Mouse (Mus musculus) MEL (cell line): Measurements from ENCODE around the gene Padi4. TPM values are rescaled to one million over a fixed set of nuclear protein-coding genes. Genes with fewer than 3 reads are reported as not detected.
A peak's percentile ranks its signal among the peaks of the same experiment; 100 is the strongest.

Experiments used
- DNase-seq: peaks from one replicate; pipeline ENCODE4 v3.0.0; 2011; ENCODE audit warnings: low read depth, low spot score
- H3K27ac ChIP-seq: 2 replicates; pipeline ENCODE4 v1.5.1; 2012; ENCODE audit warnings: low read depth, mild to moderate bottlenecking, control low read depth, low read length, moderate library complexity; ENCODE audit not compliant: control insufficient read depth
- H3K27me3 ChIP-seq, 2 experiments: fragments of 150-350 bp in 1 of 2; sonication (generic) in 1 of 2; 2 replicates each; pipeline ENCODE4 v1.6.1; 2012; ENCODE audit warnings: low read length in 2 of 2, mild to moderate bottlenecking in 2 of 2, improper control_type of control experiment in 1 of 2, moderate library complexity in 1 of 2; ENCODE audit not compliant: insufficient read depth in 2 of 2, control insufficient read depth in 1 of 2
- H3K36me3 ChIP-seq, 2 experiments: 2 replicates each; pipeline ENCODE4 v1.6.1; 2012 to 2014; ENCODE audit warnings: low read length in 2 of 2, improper control_type of control experiment in 1 of 2, inconsistent platforms in 1 of 2, mild to moderate bottlenecking in 1 of 2; ENCODE audit not compliant: insufficient read depth in 2 of 2, control insufficient read depth in 1 of 2
- H3K4me1 ChIP-seq, 2 experiments: fragments of 150-350 bp in 1 of 2; sonication (generic) in 1 of 2; 2 replicates each; pipeline ENCODE4 v1.6.1; 2012; ENCODE audit warnings: low read length in 2 of 2, improper control_type of control experiment in 1 of 2, mild to moderate bottlenecking in 1 of 2; ENCODE audit not compliant: insufficient read depth in 2 of 2, control insufficient read depth in 1 of 2
- H3K4me3 ChIP-seq, 2 experiments: fragments of 150-350 bp in 1 of 2; sonication (generic) in 1 of 2; 2 replicates each; pipeline ENCODE4 v1.5.1; 2012; ENCODE audit warnings: low read depth in 2 of 2, low read length in 2 of 2, mild to moderate bottlenecking in 2 of 2, moderate library complexity in 2 of 2, control low read depth in 1 of 2, improper control_type of control experiment in 1 of 2; ENCODE audit not compliant: control insufficient read depth in 1 of 2, insufficient read depth in 1 of 2
- H3K79me2 ChIP-seq: 2 replicates; pipeline ENCODE4 v1.6.1; 2012; ENCODE audit warnings: mild to moderate bottlenecking, low read length, moderate library complexity; ENCODE audit not compliant: control insufficient read depth, poor library complexity, insufficient read depth
- H3K9ac ChIP-seq: 2 replicates; pipeline ENCODE4 v1.6.1; 2012; ENCODE audit warnings: low read depth, mild to moderate bottlenecking, control low read depth, low read length, moderate library complexity; ENCODE audit not compliant: control insufficient read depth, poor library complexity, severe bottlenecking
- H3K9me3 ChIP-seq: fragments of 150-350 bp; sonication (generic); replicated peaks from 2 replicates; pipeline ENCODE4 v1.6.1; 2012; ENCODE audit warnings: mild to moderate bottlenecking, low read length, improper control_type of control experiment, moderate library complexity; ENCODE audit not compliant: insufficient read depth
- BHLHE40 ChIP-seq: IDR thresholded peaks from 2 replicates; pipeline ENCODE4 v1.6.1; 2012; ENCODE audit warnings: low read depth, mild to moderate bottlenecking, inconsistent platforms, low read length, improper control_type of control experiment, borderline replicate concordance
- CHD1 ChIP-seq: IDR thresholded peaks from 2 replicates; pipeline ENCODE4 v1.6.1; 2012; ENCODE audit warnings: low read depth, mild to moderate bottlenecking, inconsistent platforms, low read length, improper control_type of control experiment
- E2F4 ChIP-seq: IDR thresholded peaks from 2 replicates; pipeline ENCODE4 v1.6.1; 2011; ENCODE audit warnings: low read depth, low read length, improper control_type of control experiment, borderline replicate concordance
- EP300 ChIP-seq, 2 experiments: IDR thresholded peaks; 2 replicates each; pipeline ENCODE4 v1.6.1; 2011; ENCODE audit warnings: improper control_type of control experiment in 2 of 2, low read length in 2 of 2, low read depth in 1 of 2, mild to moderate bottlenecking in 1 of 2
- ETS1 ChIP-seq: IDR thresholded peaks from 2 replicates; pipeline ENCODE4 v1.6.1; 2012; ENCODE audit warnings: low read depth, mild to moderate bottlenecking, inconsistent platforms, low read length, improper control_type of control experiment, moderate library complexity
- GABPA ChIP-seq: IDR thresholded peaks from 2 replicates; pipeline ENCODE4 v1.6.1; 2012; ENCODE audit warnings: low read depth, mild to moderate bottlenecking, inconsistent platforms, low read length, improper control_type of control experiment, moderate library complexity
- GATA1 ChIP-seq: IDR thresholded peaks from 2 replicates; pipeline ENCODE4 v1.6.1; 2011; ENCODE audit warnings: low read depth, low read length, improper control_type of control experiment
- HCFC1 ChIP-seq: IDR thresholded peaks from 2 replicates; pipeline ENCODE4 v1.6.1; 2012; ENCODE audit warnings: low read depth, mild to moderate bottlenecking, inconsistent platforms, low read length, improper control_type of control experiment, moderate library complexity
- KAT2A ChIP-seq: conservative IDR thresholded peaks from 2 replicates; pipeline ENCODE4 v1.6.1; 2012; ENCODE audit warnings: low read depth, low read length, improper control_type of control experiment, inconsistent platforms
- MAFK ChIP-seq: IDR thresholded peaks from 2 replicates; pipeline ENCODE4 v1.6.1; 2011; ENCODE audit warnings: low read depth, mild to moderate bottlenecking, low read length, improper control_type of control experiment, borderline replicate concordance
- MAX ChIP-seq: IDR thresholded peaks from 2 replicates; pipeline ENCODE4 v1.6.1; 2011; ENCODE audit warnings: low read length, improper control_type of control experiment
- MAZ ChIP-seq: IDR thresholded peaks from 2 replicates; pipeline ENCODE4 v1.6.1; 2012; ENCODE audit warnings: low read depth, mild to moderate bottlenecking, inconsistent platforms, low read length, improper control_type of control experiment
- MXI1 ChIP-seq: IDR thresholded peaks from 2 replicates; pipeline ENCODE4 v1.6.1; 2011; ENCODE audit warnings: mild to moderate bottlenecking, low read depth, low read length, improper control_type of control experiment
- MYB ChIP-seq: IDR thresholded peaks from 2 replicates; pipeline ENCODE4 v1.6.1; 2011; ENCODE audit warnings: mild to moderate bottlenecking, low read depth, low read length, improper control_type of control experiment
- MYC ChIP-seq: IDR thresholded peaks from 2 replicates; pipeline ENCODE4 v1.6.1; 2011; ENCODE audit warnings: low read depth, mild to moderate bottlenecking, low read length, improper control_type of control experiment, moderate library complexity
- NELFE ChIP-seq: IDR thresholded peaks from 2 replicates; pipeline ENCODE4 v1.6.1; 2011; ENCODE audit warnings: low read depth, low read length, improper control_type of control experiment
- NRF1 ChIP-seq: IDR thresholded peaks from 2 replicates; pipeline ENCODE4 v1.6.1; 2014; ENCODE audit warnings: low read depth, mild to moderate bottlenecking, inconsistent platforms, low read length, improper control_type of control experiment, moderate library complexity; ENCODE audit not compliant: poor library complexity, insufficient read depth, severe bottlenecking
- POLR2A ChIP-seq, 2 experiments: IDR thresholded peaks; 2 replicates each; pipeline ENCODE4 v1.6.1; 2011 to 2012; ENCODE audit warnings: low read length in 2 of 2, mild to moderate bottlenecking in 2 of 2, control low read depth in 1 of 2, improper control_type of control experiment in 1 of 2, low read depth in 1 of 2, moderate library complexity in 1 of 2; ENCODE audit not compliant: control insufficient read depth in 1 of 2, insufficient read depth in 1 of 2, poor library complexity in 1 of 2
- RAD21 ChIP-seq: IDR thresholded peaks from 2 replicates; pipeline ENCODE4 v1.6.1; 2011; ENCODE audit warnings: mild to moderate bottlenecking, low read depth, low read length, improper control_type of control experiment
- RCOR1 ChIP-seq: IDR thresholded peaks from 2 replicates; pipeline ENCODE4 v1.6.1; 2012; ENCODE audit warnings: low read depth, mild to moderate bottlenecking, inconsistent platforms, low read length, improper control_type of control experiment
- SIN3A ChIP-seq: IDR thresholded peaks from 2 replicates; pipeline ENCODE4 v1.6.1; 2012; ENCODE audit warnings: low read length, improper control_type of control experiment, inconsistent platforms
- TBP ChIP-seq: IDR thresholded peaks from 2 replicates; pipeline ENCODE4 v1.8.0; 2011; ENCODE audit warnings: low read depth, low read length, improper control_type of control experiment
- TCF12 ChIP-seq: IDR thresholded peaks from 2 replicates; pipeline ENCODE4 v1.6.1; 2014; ENCODE audit warnings: low read depth, mild to moderate bottlenecking, inconsistent platforms, low read length, improper control_type of control experiment, moderate library complexity
- UBTF ChIP-seq: IDR thresholded peaks from 2 replicates; pipeline ENCODE4 v1.6.1; 2012; ENCODE audit warnings: low read depth, mild to moderate bottlenecking, inconsistent platforms, low read length, improper control_type of control experiment, moderate library complexity, borderline replicate concordance; ENCODE audit not compliant: insufficient read depth
- USF1 ChIP-seq: IDR thresholded peaks from 2 replicates; pipeline ENCODE4 v1.6.1; 2014; ENCODE audit warnings: low read depth, mild to moderate bottlenecking, inconsistent platforms, low read length, improper control_type of control experiment, moderate library complexity
- USF2 ChIP-seq, 2 experiments: IDR thresholded peaks; 2 replicates each; pipeline ENCODE4 v1.6.1; 2011 to 2012; ENCODE audit warnings: improper control_type of control experiment in 2 of 2, low read length in 2 of 2, borderline replicate concordance in 1 of 2, inconsistent platforms in 1 of 2, low read depth in 1 of 2, mild to moderate bottlenecking in 1 of 2; ENCODE audit not compliant: insufficient read depth in 1 of 2
- ZKSCAN1 ChIP-seq: IDR thresholded peaks from 2 replicates; pipeline ENCODE4 v1.6.1; 2012; ENCODE audit warnings: low read depth, mild to moderate bottlenecking, inconsistent platforms, low read length, improper control_type of control experiment, moderate library complexity
- ZMIZ1 ChIP-seq: IDR thresholded peaks from 2 replicates; pipeline ENCODE4 v1.6.1; 2012; ENCODE audit warnings: low read depth, mild to moderate bottlenecking, inconsistent platforms, low read length, improper control_type of control experiment, moderate library complexity
- ZNF384 ChIP-seq: IDR thresholded peaks from 2 replicates; pipeline ENCODE4 v1.6.1; 2012; ENCODE audit warnings: low read depth, mild to moderate bottlenecking, inconsistent platforms, low read length, improper control_type of control experiment
- polyA plus RNA-seq, 2 experiments: library from polyadenylated mRNA; stranded (reverse) in 1 of 2; unstranded in 1 of 2; fragments of >175 nt in 1 of 2; fragments of >200 nt in 1 of 2; gene quantifications; 2 replicates each; pipeline versions ENCODE4 v1.2.1 to v1.2.4; 2012; ENCODE audit warnings: low replicate concordance in 2 of 2, low read depth in 1 of 2; ENCODE audit not compliant: insufficient read length in 2 of 2, insufficient read depth in 1 of 2, missing spikeins in 1 of 2
- total RNA-seq: library from RNA; depleted of rRNA; stranded (reverse); fragments of 300-350 nt; gene quantifications from 2 replicates; pipeline ENCODE4 v1.2.3, GENCODE M21; 2012

Padi4 gene
- total and polyA plus RNA-seq, 3 experiments: not detected

- no peak for TF ChIP-seq E2F4
- TF ChIP-seq RCOR1: no peak
- peak; percentile 58 for TF ChIP-seq NELFE
- no peak for TF ChIP-seq TBP
- no peak for TF ChIP-seq EP300 (IDR thresholded peaks at IDR 0.05; ENCODE audit: low read depth in 1 of 2, low read length in 2 of 2)
- no peak for TF ChIP-seq BHLHE40
- TF ChIP-seq ZNF384: no peak
- TF ChIP-seq NRF1: no peak
- 0 out of 2 replicates have a peak, but pooled peaks have one; percentile 46 for TF ChIP-seq UBTF
- TF ChIP-seq ETS1: 0 out of 2 replicates have a peak, but pooled peaks have one; percentile 19
- peak; percentile 54 to 55; a peak in 3 of 4 replicates for TF ChIP-seq POLR2A (IDR thresholded peaks at IDR 0.05; ENCODE audit: control insufficient read depth in 1 of 2, insufficient read depth in 1 of 2, low read depth in 1 of 2, low read length in 2 of 2, poor library complexity in 1 of 2)
- peak; percentile 28; the same call in 1 of the 2 replicates for TF ChIP-seq TCF12
- no peak for TF ChIP-seq USF1
- no peak for TF ChIP-seq USF2 (IDR thresholded peaks at IDR 0.05; ENCODE audit: borderline replicate concordance in 1 of 2, insufficient read depth in 1 of 2, low read depth in 1 of 2, low read length in 2 of 2)
- TF ChIP-seq HCFC1: peak; percentile 37; the same call in 1 of the 2 replicates
- TF ChIP-seq MYC: no peak
- no peak for TF ChIP-seq MAX
- TF ChIP-seq ZKSCAN1: no peak
- TF ChIP-seq GABPA: no peak
These were observed 40.5 kb upstream of the Padi4 start (continued) for GRCm38 (mm10) chr4:140814241-140815225.

GRCm38 (mm10) chr4:140813358-140814185, 39.5 kb upstream of the Padi4 start:
- H3K4me1 ChIP-seq: peaks cover 2 to 47% of the 10 kb centered on the region in 2 experiments; a peak in 3 of 4 replicates
- peak overlapping the region; percentile 67 to 85 for H3K4me3 ChIP-seq
- peaks cover 0 to 9% of the 10 kb centered on the region in 2 experiments; a peak in 2 of 4 replicates for H3K36me3 ChIP-seq
- H3K9me3 ChIP-seq: no peaks in the 10 kb centered on the region
- H3K9ac ChIP-seq: peak overlapping the region; percentile 73
- H3K79me2 ChIP-seq: peaks cover 14% of the 10 kb centered on the region
- no peaks in the 10 kb centered on the region for H3K27me3 ChIP-seq
- H3K27ac ChIP-seq: peak overlapping the region; percentile 77
- DNase-seq: peak; percentile 53
- 0 out of 2 replicates have a peak, but pooled peaks have one; percentile 12 for TF ChIP-seq MAZ
- TF ChIP-seq POLR2A (IDR thresholded peaks at IDR 0.05; ENCODE audit: control insufficient read depth in 1 of 2, insufficient read depth in 1 of 2, low read depth in 1 of 2, low read length in 2 of 2, poor library complexity in 1 of 2): no peak
- no peak for TF ChIP-seq GATA1
- no peak for TF ChIP-seq RAD21
- no peak for TF ChIP-seq TBP
- TF ChIP-seq ZKSCAN1: no peak
- TF ChIP-seq GABPA: no peak
- no peak for TF ChIP-seq MYB
- 0 out of 2 replicates have a peak, but pooled peaks have one; percentile 6 for TF ChIP-seq MAX
- no peak for TF ChIP-seq MAFK
- no peak for TF ChIP-seq RCOR1
- TF ChIP-seq ZMIZ1: no peak
- TF ChIP-seq CHD1: peak; percentile 54; the same call in 1 of the 2 replicates
- peak; percentile 4; the same call in 1 of the 2 replicates for TF ChIP-seq MXI1
- TF ChIP-seq SIN3A: peak; percentile 26; the same call in 1 of the 2 replicates
- TF ChIP-seq UBTF: no peak
- no peak for TF ChIP-seq NELFE
- TF ChIP-seq KAT2A: no peak
